Mouse (Mus musculus) neural tube, embryonic 11.5 days (tissue): ENCODE results near the gene Prok1. TPM values are rescaled to one million over a fixed set of nuclear protein-coding genes. Genes with fewer than 3 reads are reported as not detected.

Experiments
- ATAC-seq: fragments of 200-750 bp; cut with Nextera tagmentation; 2 replicates; pipeline ENCODE4 v1.8.0; 2017; ENCODE audit warnings: moderate number of reproducible peaks, mild to moderate bottlenecking, moderate TSS enrichment, moderate library complexity; ENCODE audit not compliant: insufficient read depth, low FRiP score, low TSS enrichment
- DNase-seq: peaks from one replicate; pipeline ENCODE4 v3.0.0-alpha.2; 2015; ENCODE audit warnings: low spot score
- H3K27ac ChIP-seq: fragments of 300-500 bp; sonication (generic); 2 replicates; pipeline ENCODE4 v1.5.1; 2014; ENCODE audit warnings: low read depth, mild to moderate bottlenecking, low read length
- H3K27me3 ChIP-seq: fragments of 300-500 bp; sonication (generic); 2 replicates; pipeline ENCODE4 v1.6.1; 2014; ENCODE audit warnings: mild to moderate bottlenecking, low read length, mixed read lengths; ENCODE audit not compliant: control insufficient read depth, insufficient read depth
- H3K36me3 ChIP-seq: fragments of 300-500 bp; sonication (generic); 2 replicates; pipeline ENCODE4 v1.6.1; 2014; ENCODE audit warnings: mild to moderate bottlenecking, low read length, moderate library complexity, mixed read lengths; ENCODE audit not compliant: control insufficient read depth, insufficient read depth
- H3K4me1 ChIP-seq: fragments of 300-500 bp; sonication (generic); 2 replicates; pipeline ENCODE4 v1.6.1; 2014; ENCODE audit warnings: low read length, mixed read lengths; ENCODE audit not compliant: control insufficient read depth, insufficient read depth
- H3K4me2 ChIP-seq: fragments of 300-500 bp; sonication (generic); 2 replicates; pipeline ENCODE4 v1.6.1; 2014; ENCODE audit warnings: low read depth, mild to moderate bottlenecking, moderate library complexity
- H3K4me3 ChIP-seq: fragments of 300-500 bp; sonication (generic); 2 replicates; pipeline ENCODE4 v1.5.1; 2014; ENCODE audit warnings: low read depth, low read length
- H3K9ac ChIP-seq: fragments of 300-500 bp; sonication (generic); 2 replicates; pipeline ENCODE4 v1.6.1; 2014; ENCODE audit warnings: mild to moderate bottlenecking, low read length
- H3K9me3 ChIP-seq: fragments of 300-500 bp; sonication (generic); 2 replicates; pipeline ENCODE4 v1.6.1; 2016; ENCODE audit warnings: low read length; ENCODE audit not compliant: control insufficient read depth
- WGBS: fragments of 180-500 bp; shearing (Covaris S2); extraction: QIAGEN DNeasy Blood & Tissue Kit; methylation state at CpG from one replicate; pipeline ENCODE4 v1.1.7; 2014; 5-methylcytosine and 5-hydroxymethylcytosine counted together
- polyA plus RNA-seq: library from polyadenylated mRNA; unstranded; fragments of >200 nt; fragmentation: Nextera tagmentation; extraction: Ambion mirVana; gene quantifications from 2 replicates; pipeline ENCODE4 v1.2.1, GENCODE M21; 2014

Gene Prok1
- polyA plus RNA-seq, 1 experiment from 2014 or later = not detected

DNA sequence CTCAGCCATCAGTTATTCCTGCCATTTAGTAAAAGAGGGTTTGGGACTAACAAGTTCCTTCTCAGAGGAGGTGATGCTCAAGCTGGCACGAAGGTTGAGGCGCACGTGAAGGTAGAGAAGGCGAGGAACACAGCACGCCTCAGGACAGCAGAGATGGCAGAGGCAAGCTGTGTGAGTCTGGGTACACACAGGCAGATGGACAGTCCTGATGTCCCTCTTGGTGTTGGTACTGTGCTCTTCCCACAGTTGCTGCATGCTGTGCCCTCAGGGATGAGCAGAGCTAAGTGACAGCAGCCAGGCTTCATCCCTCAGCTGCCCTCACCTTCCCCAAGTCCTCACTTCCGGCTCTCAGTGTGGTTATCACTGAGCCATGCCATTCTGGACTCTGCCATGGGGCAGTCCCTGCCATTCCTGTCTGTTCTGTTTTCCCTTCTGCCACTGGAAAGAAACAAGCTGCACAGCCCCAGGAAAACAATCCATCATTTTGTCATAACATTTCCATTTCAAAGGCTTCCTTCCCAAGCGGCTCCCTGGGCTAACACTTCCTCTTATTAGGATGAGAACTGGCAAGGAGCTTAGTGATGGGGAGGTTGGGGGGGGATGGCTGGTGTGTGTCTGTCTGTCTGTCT, 31.8 kb downstream of the Prok1 start:
- 59% methylated on average over 7 of the region's 7 CpGs for WGBS
- Histone ChIP-seq H3K36me3 (no peaks in the 10 kb centered on the region), H3K4me1 (peaks cover 6% of the 10 kb centered on the region; the same call in 1 of the 2 replicates), H3K4me3 (no peak overlapping the region), H3K27ac (no peak overlapping the region), H3K4me2 (no peak overlapping the region), H3K9me3 (no peaks in the 10 kb centered on the region), H3K27me3 (no peaks in the 10 kb centered on the region), H3K9ac (no peak overlapping the region)
- DNase-seq = peak; percentile 45
- peak; percentile 58 for ATAC-seq

DNA sequence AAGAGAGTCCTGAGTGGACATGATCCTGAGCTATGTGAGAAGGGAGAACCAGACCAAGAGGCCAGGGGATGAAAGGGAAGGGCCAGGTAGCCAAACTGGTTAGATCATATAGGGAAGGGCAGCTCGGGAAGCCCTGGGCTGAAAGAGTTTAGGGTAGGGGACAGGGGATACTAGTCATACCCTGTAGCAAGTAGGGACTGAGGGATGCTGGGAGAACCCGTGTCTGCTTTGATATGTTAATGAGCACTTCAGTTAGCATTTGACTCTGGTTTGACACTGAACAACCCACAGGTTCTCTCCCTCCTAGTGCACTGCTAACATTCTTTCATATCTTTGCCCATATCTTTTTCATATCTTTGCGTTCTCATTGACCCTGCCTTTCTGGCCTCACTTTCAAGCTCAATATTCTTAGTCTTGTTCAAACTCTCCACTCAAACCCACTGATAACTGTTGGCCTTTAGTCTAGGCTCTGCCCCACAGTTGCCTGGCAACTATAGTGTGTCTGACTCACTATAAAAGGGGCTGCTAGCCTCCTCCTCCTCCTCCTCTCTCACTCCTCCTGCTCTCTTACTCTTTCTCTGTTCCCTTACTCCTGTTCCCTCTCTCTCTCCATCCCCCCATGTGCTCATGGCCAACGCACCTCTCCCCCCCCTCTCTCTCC, 32.9 kb downstream of the Prok1 start:
- Histone ChIP-seq H3K4me1 (peaks cover 6% of the 10 kb centered on the region; the same call in 1 of the 2 replicates), H3K4me2 (no peak overlapping the region), H3K9me3 (no peaks in the 10 kb centered on the region), H3K36me3 (no peaks in the 10 kb centered on the region), H3K9ac (no peak overlapping the region), H3K27ac (no peak overlapping the region), H3K4me3 (no peak overlapping the region), H3K27me3 (no peaks in the 10 kb centered on the region)
- WGBS = 41% methylated on average over 4 of the region's 4 CpGs
- DNase-seq = no peak
- ATAC-seq = peak; percentile 36; the same call in 1 of the 2 replicates

DNA sequence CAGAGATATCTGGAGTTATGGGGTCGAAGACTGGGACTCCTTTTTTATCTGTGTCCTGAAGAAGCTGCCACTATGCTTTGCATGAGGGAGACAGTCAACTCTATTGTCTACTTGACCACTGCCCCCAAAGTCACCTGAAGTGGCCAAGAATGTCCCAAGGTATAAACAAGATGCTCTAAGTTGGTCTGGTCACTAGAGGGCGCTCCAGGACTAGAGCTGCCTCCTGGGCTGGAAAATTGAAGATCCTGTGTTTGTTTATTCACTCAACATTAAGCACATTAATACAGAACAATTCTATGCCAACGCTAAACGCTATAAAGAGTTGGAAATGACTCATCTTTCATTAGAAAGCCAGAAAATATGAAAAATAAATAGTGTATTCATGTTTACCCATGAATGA, 33.5 kb downstream of the Prok1 start:
- H3K27me3 ChIP-seq = no peaks in the 10 kb centered on the region
- H3K36me3 ChIP-seq = no peaks in the 10 kb centered on the region
- 19% methylated on average over 4 of the region's 4 CpGs for WGBS
- no peak overlapping the region for H3K27ac ChIP-seq
- H3K4me2 ChIP-seq = no peak overlapping the region
- DNase-seq (peak; percentile 69), ATAC-seq (no peak)
- no peaks in the 10 kb centered on the region for H3K9me3 ChIP-seq
- no peak overlapping the region for H3K9ac ChIP-seq
- peaks cover 6% of the 10 kb centered on the region; the same call in 1 of the 2 replicates for H3K4me1 ChIP-seq
- H3K4me3 ChIP-seq = no peak overlapping the region

DNA sequence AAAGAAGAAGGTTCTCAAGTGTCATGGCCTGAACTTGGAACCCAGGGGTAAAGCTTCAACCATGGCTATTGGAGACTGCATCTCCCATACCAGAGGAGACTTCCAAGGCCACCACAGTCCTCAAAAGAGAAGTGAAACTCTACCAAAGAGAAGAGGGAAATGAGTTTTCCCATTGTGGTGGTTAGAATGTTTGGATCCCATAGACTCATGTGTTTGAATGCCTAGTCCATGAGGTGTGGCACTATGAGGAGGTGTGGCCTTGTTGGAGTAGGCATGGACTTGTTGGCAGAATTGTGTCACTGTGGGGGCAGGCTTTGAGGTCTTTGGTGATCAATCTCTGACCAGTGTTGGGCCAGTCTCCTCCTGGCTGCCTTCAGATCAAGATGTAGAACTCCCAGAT, 34.3 kb downstream of the Prok1 start:
- no peaks in the 10 kb centered on the region for H3K36me3 ChIP-seq
- no peaks in the 10 kb centered on the region for H3K27me3 ChIP-seq
- H3K4me2 ChIP-seq = no peak overlapping the region
- peaks cover 6% of the 10 kb centered on the region; the same call in 1 of the 2 replicates for H3K4me1 ChIP-seq
- no peak for ATAC-seq
- no peaks in the 10 kb centered on the region for H3K9me3 ChIP-seq
- H3K4me3 ChIP-seq = no peak overlapping the region
- DNase-seq = no peak
- H3K27ac ChIP-seq = no peak overlapping the region
- H3K9ac ChIP-seq = no peak overlapping the region

DNA sequence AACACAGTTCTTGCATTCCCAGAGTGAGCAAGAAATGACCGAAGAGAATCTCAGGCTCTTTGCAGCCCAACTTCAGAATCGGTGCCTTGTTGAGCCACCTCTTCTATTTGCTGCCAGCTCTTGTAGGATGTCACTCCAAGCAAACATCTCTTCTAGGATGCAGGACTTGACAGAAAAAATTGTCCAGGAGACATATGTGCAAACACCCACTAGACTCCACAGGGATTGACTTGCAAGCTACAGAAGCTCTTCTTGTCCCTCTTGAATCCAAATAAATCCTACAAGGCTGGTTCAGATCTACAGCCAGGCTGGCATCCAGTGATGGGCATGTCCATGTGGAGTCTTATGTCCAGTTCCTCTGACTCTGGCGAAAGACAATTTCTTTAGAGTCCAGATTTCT, 35.1 kb downstream of the Prok1 start:
- H3K36me3 ChIP-seq = no peaks in the 10 kb centered on the region
- H3K4me2 ChIP-seq = no peak overlapping the region
- no peaks in the 10 kb centered on the region for H3K27me3 ChIP-seq
- H3K27ac ChIP-seq = no peak overlapping the region
- H3K4me3 ChIP-seq = no peak overlapping the region
- ATAC-seq (no peak), DNase-seq (no peak)
- no peaks in the 10 kb centered on the region for H3K9me3 ChIP-seq
- peaks cover 6% of the 10 kb centered on the region; the same call in 1 of the 2 replicates for H3K4me1 ChIP-seq
- no peak overlapping the region for H3K9ac ChIP-seq
- WGBS = 93% methylated on average over 3 of the region's 3 CpGs

DNA sequence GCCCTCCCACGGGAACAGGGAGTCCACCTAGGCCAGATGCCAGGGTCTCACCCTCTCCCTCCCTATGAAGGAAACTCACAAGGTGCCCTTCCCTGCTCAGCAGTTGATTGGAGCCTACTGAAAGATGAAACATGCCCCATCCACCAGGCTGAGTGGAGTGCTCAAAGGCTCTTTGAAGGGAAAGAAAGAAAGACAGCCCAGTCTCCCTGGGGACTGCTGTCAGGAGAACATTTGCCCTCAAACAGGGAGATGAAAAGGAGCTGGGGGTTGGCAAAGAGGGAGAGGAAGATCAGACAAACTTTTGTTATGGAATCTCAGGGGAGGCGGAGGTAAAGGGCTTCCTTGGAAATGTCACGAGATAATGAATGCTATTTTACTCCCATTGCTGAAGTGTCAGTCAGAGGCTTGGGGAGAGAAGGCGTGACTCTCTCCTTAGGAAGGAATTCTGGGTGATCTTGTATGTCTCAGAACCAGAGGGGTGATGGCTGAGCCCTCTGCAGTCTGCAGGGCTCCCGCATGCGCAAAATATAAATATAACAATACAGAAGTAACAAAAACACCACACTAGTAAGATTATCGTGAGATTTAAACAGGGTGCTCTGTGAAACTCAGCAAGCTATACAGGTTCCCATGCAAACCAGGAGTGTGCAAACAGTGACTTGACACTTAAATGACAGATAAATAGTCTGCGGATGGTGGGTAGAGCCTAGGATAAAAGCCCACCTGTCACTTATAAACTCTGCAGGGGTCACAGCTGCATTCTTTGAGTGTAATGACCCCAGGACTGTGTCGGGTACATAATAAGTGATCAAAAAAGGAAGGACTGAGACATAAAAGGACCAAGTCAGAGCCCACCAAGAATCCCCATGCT, 38.0 kb downstream of the Prok1 start:
- no peaks in the 10 kb centered on the region for H3K36me3 ChIP-seq
- ATAC-seq (no peak), DNase-seq (no peak)
- H3K9ac ChIP-seq = no peak overlapping the region
- H3K27me3 ChIP-seq = no peaks in the 10 kb centered on the region
- H3K9me3 ChIP-seq = no peaks in the 10 kb centered on the region
- H3K4me2 ChIP-seq = no peak overlapping the region
- no peak overlapping the region for H3K4me3 ChIP-seq
- 35% methylated on average over 9 of the region's 9 CpGs for WGBS
- no peak overlapping the region for H3K27ac ChIP-seq
- no peaks in the 10 kb centered on the region for H3K4me1 ChIP-seq

DNA sequence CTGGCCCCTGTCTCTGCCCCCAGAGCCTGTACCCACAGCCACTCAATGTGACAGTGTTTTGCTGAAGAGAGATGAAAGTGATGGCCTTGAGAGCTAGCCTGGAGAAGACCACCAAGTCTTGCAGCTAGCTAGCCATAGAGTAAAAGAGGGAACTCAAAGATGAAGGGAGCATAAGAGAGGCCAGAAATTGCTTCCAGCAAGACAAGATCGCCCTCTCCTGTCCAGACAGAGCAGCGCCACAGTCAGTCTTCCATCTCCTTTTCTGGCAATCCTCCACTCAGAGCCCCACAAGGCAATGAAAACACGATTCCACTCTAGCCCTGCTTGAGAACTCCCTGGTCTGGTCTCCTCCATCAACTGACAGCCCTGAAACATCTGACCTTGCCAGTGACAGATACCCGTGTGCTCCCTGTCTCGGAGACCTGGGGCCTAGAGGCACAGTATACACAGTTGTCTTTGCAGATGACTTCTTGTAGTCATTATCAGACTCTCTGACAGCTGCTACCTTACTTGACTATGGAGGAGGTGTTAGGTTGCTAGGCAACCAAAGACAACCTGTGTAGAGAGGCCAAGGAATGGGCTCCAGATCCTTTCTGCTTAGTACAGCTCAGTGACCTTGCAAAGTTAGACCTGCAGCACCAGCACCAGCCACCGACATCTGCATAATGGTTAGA, 51.1 kb downstream of the Prok1 start:
- Histone ChIP-seq H3K27ac (no peak overlapping the region), H3K4me3 (no peak overlapping the region), H3K4me2 (no peak overlapping the region), H3K9me3 (no peaks in the 10 kb centered on the region), H3K4me1 (no peaks in the 10 kb centered on the region), H3K9ac (no peak overlapping the region), H3K27me3 (no peaks in the 10 kb centered on the region), H3K36me3 (no peaks in the 10 kb centered on the region)
- peak; percentile 53 for DNase-seq
- 44% methylated on average over 6 of the region's 6 CpGs for WGBS
- ATAC-seq = peak; percentile 84

DNA sequence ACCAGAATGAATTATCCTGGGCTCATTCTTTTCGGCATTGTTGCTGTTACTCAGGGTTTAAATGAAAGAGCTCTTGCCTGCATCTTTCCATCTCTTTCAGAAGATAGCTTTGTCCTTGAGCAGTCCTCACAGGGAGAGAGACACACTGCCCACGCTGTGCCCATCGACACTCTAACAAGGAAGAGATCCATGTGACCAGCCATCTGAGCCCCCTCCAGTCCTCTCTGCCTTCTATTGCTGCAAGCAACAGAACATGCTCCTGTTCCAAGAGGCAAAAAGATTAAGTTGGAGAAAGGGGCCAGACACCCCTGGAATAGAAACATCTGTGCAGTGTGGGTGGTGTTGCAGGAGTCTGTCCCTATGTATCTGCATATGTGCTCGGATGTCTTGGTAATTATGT, 52.5 kb downstream of the Prok1 start:
- ATAC-seq (no peak), DNase-seq (no peak)
- H3K4me2 ChIP-seq = no peak overlapping the region
- H3K36me3 ChIP-seq = no peaks in the 10 kb centered on the region
- 88% methylated on average over 4 of the region's 4 CpGs for WGBS
- no peak overlapping the region for H3K9ac ChIP-seq
- no peaks in the 10 kb centered on the region for H3K9me3 ChIP-seq
- H3K27ac ChIP-seq = no peak overlapping the region
- no peaks in the 10 kb centered on the region for H3K27me3 ChIP-seq
- no peak overlapping the region for H3K4me3 ChIP-seq
- H3K4me1 ChIP-seq = no peaks in the 10 kb centered on the region
